Mouse (Mus musculus): ENCODE data around the gene Iqsec1.

DNA sequence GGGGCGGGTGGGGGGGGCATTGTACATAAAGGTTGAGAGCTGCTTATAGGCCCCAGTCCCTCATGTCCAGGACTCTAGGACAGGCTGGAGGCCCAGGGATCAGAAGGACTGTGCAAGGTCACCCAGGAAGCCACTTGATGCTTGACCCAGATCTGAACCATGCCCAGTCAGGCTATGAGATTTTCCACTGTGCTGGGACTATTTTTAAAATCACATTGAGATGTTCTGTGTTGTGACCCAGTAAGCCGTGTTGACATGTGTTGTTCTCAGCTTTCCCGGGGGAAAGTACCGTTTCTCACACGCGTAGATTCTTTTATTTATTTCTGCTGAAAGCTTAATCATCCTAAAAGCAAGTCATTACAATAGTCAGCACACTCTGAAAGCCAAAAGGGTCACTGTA lies 372.5 kb downstream of the Iqsec1 start:
- TF ChIP-seq CTCF (IDR thresholded peaks at IDR 0.05; ENCODE audit: borderline replicate concordance, control insufficient read depth, extremely low read depth, insufficient read depth, low read length, poor library complexity) (no peak), POLR2A (IDR thresholded peaks at IDR 0.05; ENCODE audit: control insufficient read depth, extremely low read depth, insufficient read depth, low read length, poor library complexity) (no peak)
